Mouse (Mus musculus): ENCODE data around the gene Wwox. TPM values are rescaled to one million over a fixed set of nuclear protein-coding genes. Genes with fewer than 3 reads are reported as not detected.
"Not testable (repeated sequence)": the region's sequence is repeated elsewhere in the genome, so short reads cannot be mapped to it uniquely, and the experiment has no call there.

Wwox gene
- polyA plus RNA-seq, 1 experiment from 2014 or later = 10.3 TPM

DNA sequence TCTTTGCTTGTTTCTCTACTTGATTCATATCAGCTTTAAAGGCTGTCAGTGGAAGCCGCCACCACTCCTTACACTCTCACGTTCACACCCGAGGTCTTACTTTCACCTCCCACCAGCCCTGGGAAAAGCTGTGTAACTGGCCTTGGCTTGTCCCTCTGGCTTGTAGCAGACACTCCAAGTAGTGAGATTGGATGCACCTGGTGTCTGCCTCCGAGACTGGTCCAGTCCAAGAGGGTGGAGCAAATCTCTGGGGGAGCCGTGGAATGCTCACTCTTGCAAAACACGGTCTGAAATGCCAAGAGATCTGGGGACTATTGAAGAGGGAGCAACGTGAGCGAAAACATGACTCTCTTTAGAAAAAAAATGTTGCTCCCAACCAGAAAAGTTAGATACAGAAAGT is 382.1 kb downstream of the Wwox start:
- WGBS (ENCODE audit: insufficient replicate concordance) = 66% methylated on average over 8 of the region's 8 CpGs
- H3K4me3 ChIP-seq (ENCODE audit: low read depth, low read length) = no peak overlapping the region
- H3K9me3 ChIP-seq (replicated peaks; ENCODE audit: control insufficient read depth, low read length) = no peaks in the 10 kb centered on the region
- no peak overlapping the region for H3K4me2 ChIP-seq
- no peaks in the 10 kb centered on the region for H3K27me3 ChIP-seq (ENCODE audit: control insufficient read depth, insufficient read depth, low read length)
- H3K36me3 ChIP-seq (ENCODE audit: control insufficient read depth, insufficient read depth, low read length) = no peaks in the 10 kb centered on the region
- ATAC-seq (replicated peaks; ENCODE audit: insufficient number of reproducible peaks, low FRiP score, low TSS enrichment) = no peak
- H3K9ac ChIP-seq (ENCODE audit: low read depth, low read length) = no peak overlapping the region
- no peak overlapping the region for H3K27ac ChIP-seq (ENCODE audit: low read depth, low read length)
- peaks cover 7% of the 10 kb centered on the region for H3K4me1 ChIP-seq (ENCODE audit: control insufficient read depth, insufficient read depth, low read length)

DNA sequence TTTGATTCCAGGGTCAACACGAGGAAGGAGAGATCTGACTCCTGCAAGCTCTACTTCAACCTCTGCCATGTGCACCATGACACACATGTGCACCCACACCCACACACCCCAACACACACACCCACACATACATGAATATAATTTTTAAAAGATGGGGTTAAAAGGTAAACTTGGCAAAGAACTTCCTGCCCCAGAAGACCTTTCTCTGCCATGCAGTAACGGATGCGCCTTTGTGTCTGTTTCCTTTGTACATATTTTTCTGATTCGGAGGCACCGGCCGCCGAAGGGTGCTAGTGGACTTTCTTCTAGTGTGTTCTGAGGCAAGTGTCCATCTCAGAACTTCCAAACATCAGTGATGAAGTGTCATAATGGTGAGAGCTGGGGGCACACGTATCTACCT is 386.0 kb downstream of the Wwox start:
- H3K4me3 ChIP-seq (ENCODE audit: low read depth, low read length) = no peak overlapping the region
- no peak overlapping the region for H3K4me2 ChIP-seq
- no peaks in the 10 kb centered on the region for H3K27me3 ChIP-seq (ENCODE audit: control insufficient read depth, insufficient read depth, low read length)
- H3K36me3 ChIP-seq (ENCODE audit: control insufficient read depth, insufficient read depth, low read length) = no peaks in the 10 kb centered on the region
- ATAC-seq (replicated peaks; ENCODE audit: insufficient number of reproducible peaks, low FRiP score, low TSS enrichment) = no peak
- 90% methylated on average over 8 of the region's 8 CpGs for WGBS (ENCODE audit: insufficient replicate concordance)
- no peak overlapping the region for H3K27ac ChIP-seq (ENCODE audit: low read depth, low read length)
- no peak overlapping the region for H3K9ac ChIP-seq (ENCODE audit: low read depth, low read length)
- no peaks in the 10 kb centered on the region for H3K9me3 ChIP-seq (replicated peaks; ENCODE audit: control insufficient read depth, low read length)
- no peaks in the 10 kb centered on the region for H3K4me1 ChIP-seq (ENCODE audit: control insufficient read depth, insufficient read depth, low read length)

DNA sequence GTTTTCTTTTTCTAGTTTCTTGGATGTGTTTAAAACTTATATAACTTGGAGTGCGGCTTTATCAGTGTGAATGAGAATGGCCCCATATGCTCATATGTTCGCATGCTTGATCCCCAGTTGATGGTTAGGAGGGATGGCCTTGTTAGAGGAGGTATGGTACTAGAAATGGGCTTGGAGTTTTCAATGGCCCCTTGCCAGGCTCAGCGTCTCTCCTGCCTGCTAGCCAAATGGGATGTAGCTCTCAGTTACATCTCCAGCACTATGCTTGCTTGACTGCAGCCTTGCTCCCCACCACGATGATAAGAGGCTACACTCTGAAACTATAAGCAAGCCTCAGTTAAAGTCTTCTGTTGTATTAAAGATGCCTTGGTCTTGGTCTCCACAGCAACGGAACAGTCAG is 387.5 kb downstream of the Wwox start:
- 74% methylated on average over 5 of the region's 5 CpGs for WGBS (ENCODE audit: insufficient replicate concordance)
- H3K36me3 ChIP-seq (ENCODE audit: control insufficient read depth, insufficient read depth, low read length) = no peaks in the 10 kb centered on the region
- H3K4me2 ChIP-seq = no peak overlapping the region
- ATAC-seq (replicated peaks; ENCODE audit: insufficient number of reproducible peaks, low FRiP score, low TSS enrichment) = no peak
- no peak overlapping the region for H3K4me3 ChIP-seq (ENCODE audit: low read depth, low read length)
- peaks cover under 1% of the 10 kb centered on the region for H3K4me1 ChIP-seq (ENCODE audit: control insufficient read depth, insufficient read depth, low read length)
- no peak overlapping the region for H3K27ac ChIP-seq (ENCODE audit: low read depth, low read length)
- no peaks in the 10 kb centered on the region for H3K27me3 ChIP-seq (ENCODE audit: control insufficient read depth, insufficient read depth, low read length)
- no peak overlapping the region for H3K9ac ChIP-seq (ENCODE audit: low read depth, low read length)
- no peaks in the 10 kb centered on the region for H3K9me3 ChIP-seq (replicated peaks; ENCODE audit: control insufficient read depth, low read length)

DNA sequence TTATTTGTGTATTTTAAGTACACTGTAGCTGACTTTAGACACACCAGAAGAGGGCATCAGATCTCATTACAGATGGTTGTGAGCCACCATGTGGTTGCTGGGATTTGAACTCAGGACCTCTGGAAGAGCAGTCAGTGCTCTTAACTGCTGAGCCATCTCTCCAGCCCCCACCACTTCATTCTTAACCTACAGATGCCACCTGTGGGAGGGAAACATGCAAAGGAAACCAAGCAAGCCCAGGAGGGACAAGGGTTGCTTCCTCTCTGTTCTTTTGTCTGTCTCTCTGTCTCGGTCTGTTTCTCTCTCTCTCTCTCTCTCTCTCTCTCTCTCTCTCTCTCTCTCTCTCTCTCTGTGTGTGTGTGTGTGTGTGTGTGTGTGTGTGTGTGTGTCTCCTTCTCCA is 388.4 kb downstream of the Wwox start:
- not testable (repeated sequence) for H3K9ac ChIP-seq (ENCODE audit: low read depth, low read length); H3K4me3 ChIP-seq (ENCODE audit: low read depth, low read length); H3K4me2 ChIP-seq; H3K9me3 ChIP-seq (replicated peaks; ENCODE audit: control insufficient read depth, low read length); H3K27me3 ChIP-seq (ENCODE audit: control insufficient read depth, insufficient read depth, low read length); H3K27ac ChIP-seq (ENCODE audit: low read depth, low read length); ATAC-seq (replicated peaks; ENCODE audit: insufficient number of reproducible peaks, low FRiP score, low TSS enrichment); H3K4me1 ChIP-seq (ENCODE audit: control insufficient read depth, insufficient read depth, low read length); H3K36me3 ChIP-seq (ENCODE audit: control insufficient read depth, insufficient read depth, low read length)
- WGBS (ENCODE audit: insufficient replicate concordance) = 45% methylated on average over 1 of the region's 1 CpGs

DNA sequence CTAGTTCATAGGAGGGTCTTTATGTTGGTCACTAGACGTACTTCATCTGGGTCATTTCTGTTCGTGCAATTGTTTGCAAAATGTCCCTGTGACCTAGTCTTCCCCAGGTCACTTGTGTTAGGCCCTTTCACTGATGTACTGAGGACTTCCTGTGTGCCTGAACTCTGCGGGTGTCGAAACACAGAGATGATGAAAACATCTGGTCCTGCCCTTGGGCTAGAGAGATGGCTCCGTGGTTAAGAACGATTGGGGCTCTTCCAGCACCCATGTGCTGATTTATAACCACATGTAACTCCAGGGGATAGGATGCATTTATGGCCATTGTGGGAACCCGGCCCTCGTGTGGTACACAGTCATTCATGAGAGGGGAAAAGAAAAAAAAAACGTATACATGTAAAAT is 392.1 kb downstream of the Wwox start:
- H3K27ac ChIP-seq (ENCODE audit: low read depth, low read length) = no peak overlapping the region
- no peaks in the 10 kb centered on the region for H3K36me3 ChIP-seq (ENCODE audit: control insufficient read depth, insufficient read depth, low read length)
- H3K4me2 ChIP-seq = no peak overlapping the region
- H3K27me3 ChIP-seq (ENCODE audit: control insufficient read depth, insufficient read depth, low read length) = no peaks in the 10 kb centered on the region
- no peaks in the 10 kb centered on the region for H3K9me3 ChIP-seq (replicated peaks; ENCODE audit: control insufficient read depth, low read length)
- WGBS (ENCODE audit: insufficient replicate concordance) = 74% methylated on average over 9 of the region's 9 CpGs
- peaks cover 17% of the 10 kb centered on the region for H3K4me1 ChIP-seq (ENCODE audit: control insufficient read depth, insufficient read depth, low read length)
- H3K4me3 ChIP-seq (ENCODE audit: low read depth, low read length) = no peak overlapping the region
- no peak overlapping the region for H3K9ac ChIP-seq (ENCODE audit: low read depth, low read length)
- no peak for ATAC-seq (replicated peaks; ENCODE audit: insufficient number of reproducible peaks, low FRiP score, low TSS enrichment)

DNA sequence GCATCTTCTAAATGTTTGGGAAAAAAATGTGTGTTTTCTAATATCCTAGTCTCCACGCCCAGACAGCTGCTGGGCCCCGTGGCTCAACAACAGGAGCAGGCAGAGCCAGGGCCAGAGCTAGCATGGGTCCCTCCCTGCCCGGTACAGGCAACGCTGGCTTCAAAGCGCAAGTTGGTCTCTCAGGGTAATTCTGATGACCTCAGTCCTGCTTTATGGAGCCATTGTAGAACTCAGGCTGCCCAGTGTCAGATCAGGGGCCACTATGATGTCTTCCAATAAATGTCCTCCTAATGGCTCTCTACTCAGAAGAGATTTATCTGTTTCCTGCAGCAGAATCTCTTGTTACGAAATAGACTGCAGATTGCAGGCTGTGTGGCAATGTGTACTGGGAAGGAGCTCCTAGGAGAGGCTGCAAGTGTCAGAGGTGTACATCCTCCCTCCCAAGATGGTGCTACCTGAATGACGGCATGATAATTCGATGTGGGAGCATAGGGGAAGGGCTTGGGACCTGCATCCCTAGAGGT is 392.9 kb downstream of the Wwox start:
- Histone ChIP-seq H3K4me3 (ENCODE audit: low read depth, low read length) (no peak overlapping the region), H3K4me2 (no peak overlapping the region), H3K36me3 (ENCODE audit: control insufficient read depth, insufficient read depth, low read length) (no peaks in the 10 kb centered on the region), H3K27me3 (ENCODE audit: control insufficient read depth, insufficient read depth, low read length) (no peaks in the 10 kb centered on the region), H3K9me3 (replicated peaks; ENCODE audit: control insufficient read depth, low read length) (no peaks in the 10 kb centered on the region), H3K27ac (ENCODE audit: low read depth, low read length) (no peak overlapping the region), H3K9ac (ENCODE audit: low read depth, low read length) (no peak overlapping the region), H3K4me1 (ENCODE audit: control insufficient read depth, insufficient read depth, low read length) (peaks cover 17% of the 10 kb centered on the region)
- ATAC-seq (replicated peaks; ENCODE audit: insufficient number of reproducible peaks, low FRiP score, low TSS enrichment) = no peak
- WGBS (ENCODE audit: insufficient replicate concordance) = 57% methylated on average over 8 of the region's 8 CpGs

DNA sequence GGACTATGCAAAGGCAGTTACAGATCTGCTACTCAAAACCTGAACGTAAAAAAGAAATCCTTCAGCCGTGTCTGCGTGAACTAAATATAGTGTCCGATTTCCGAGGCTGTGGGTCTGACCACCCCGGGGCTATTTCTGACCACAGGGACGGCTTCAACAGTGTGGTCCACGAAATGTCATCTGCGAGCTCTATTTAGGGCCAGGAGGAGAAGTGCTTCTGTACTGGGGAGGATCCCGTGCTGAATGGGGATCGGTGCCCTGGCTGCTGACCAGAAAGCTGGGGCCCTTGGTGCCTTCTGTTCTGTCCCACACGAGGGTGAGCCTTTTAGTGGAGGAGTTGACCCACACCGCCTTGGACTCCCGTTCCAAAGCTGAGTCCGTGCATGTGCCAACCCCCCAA is 395.3 kb downstream of the Wwox start:
- no peaks in the 10 kb centered on the region for H3K9me3 ChIP-seq (replicated peaks; ENCODE audit: control insufficient read depth, low read length)
- H3K9ac ChIP-seq (ENCODE audit: low read depth, low read length) = no peak overlapping the region
- peaks cover 17% of the 10 kb centered on the region for H3K4me1 ChIP-seq (ENCODE audit: control insufficient read depth, insufficient read depth, low read length)
- ATAC-seq (replicated peaks; ENCODE audit: insufficient number of reproducible peaks, low FRiP score, low TSS enrichment) = 0 out of 2 replicates have a peak, but pooled peaks have one; percentile 14
- no peak overlapping the region for H3K4me2 ChIP-seq
- H3K27ac ChIP-seq (ENCODE audit: low read depth, low read length) = peak overlapping the region; percentile 37; the same call in 1 of the 2 replicates
- H3K4me3 ChIP-seq (ENCODE audit: low read depth, low read length) = no peak overlapping the region
- H3K36me3 ChIP-seq (ENCODE audit: control insufficient read depth, insufficient read depth, low read length) = no peaks in the 10 kb centered on the region
- 61% methylated on average over 15 of the region's 15 CpGs for WGBS (ENCODE audit: insufficient replicate concordance)
- H3K27me3 ChIP-seq (ENCODE audit: control insufficient read depth, insufficient read depth, low read length) = no peaks in the 10 kb centered on the region

DNA sequence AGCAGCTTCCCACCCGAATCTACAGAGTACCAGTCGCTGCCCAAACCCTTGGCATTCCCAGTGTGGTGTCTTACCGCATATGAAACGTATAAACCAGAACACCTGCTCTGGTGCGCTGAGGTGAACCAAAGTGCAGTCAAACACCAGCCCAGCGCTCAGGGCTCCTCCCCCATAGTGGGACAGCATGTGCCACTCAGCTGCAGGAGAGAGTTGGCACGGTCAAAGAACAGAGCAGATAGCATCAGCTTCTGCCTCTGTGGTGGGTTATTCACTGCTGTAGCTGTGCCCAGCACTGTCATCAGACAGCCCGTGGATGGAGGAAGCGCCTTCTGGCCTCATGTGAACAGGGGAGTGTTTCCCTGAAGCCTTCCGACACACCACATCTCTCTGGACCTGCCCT is 400.5 kb downstream of the Wwox start:
- H3K36me3 ChIP-seq (ENCODE audit: control insufficient read depth, insufficient read depth, low read length) = no peaks in the 10 kb centered on the region
- H3K9me3 ChIP-seq (replicated peaks; ENCODE audit: control insufficient read depth, low read length) = no peaks in the 10 kb centered on the region
- no peak overlapping the region for H3K4me2 ChIP-seq
- no peaks in the 10 kb centered on the region for H3K27me3 ChIP-seq (ENCODE audit: control insufficient read depth, insufficient read depth, low read length)
- no peak overlapping the region for H3K9ac ChIP-seq (ENCODE audit: low read depth, low read length)
- H3K4me1 ChIP-seq (ENCODE audit: control insufficient read depth, insufficient read depth, low read length) = no peaks in the 10 kb centered on the region
- WGBS (ENCODE audit: insufficient replicate concordance) = 84% methylated on average over 10 of the region's 10 CpGs
- ATAC-seq (replicated peaks; ENCODE audit: insufficient number of reproducible peaks, low FRiP score, low TSS enrichment) = no peak
- H3K4me3 ChIP-seq (ENCODE audit: low read depth, low read length) = no peak overlapping the region
- H3K27ac ChIP-seq (ENCODE audit: low read depth, low read length) = no peak overlapping the region

DNA sequence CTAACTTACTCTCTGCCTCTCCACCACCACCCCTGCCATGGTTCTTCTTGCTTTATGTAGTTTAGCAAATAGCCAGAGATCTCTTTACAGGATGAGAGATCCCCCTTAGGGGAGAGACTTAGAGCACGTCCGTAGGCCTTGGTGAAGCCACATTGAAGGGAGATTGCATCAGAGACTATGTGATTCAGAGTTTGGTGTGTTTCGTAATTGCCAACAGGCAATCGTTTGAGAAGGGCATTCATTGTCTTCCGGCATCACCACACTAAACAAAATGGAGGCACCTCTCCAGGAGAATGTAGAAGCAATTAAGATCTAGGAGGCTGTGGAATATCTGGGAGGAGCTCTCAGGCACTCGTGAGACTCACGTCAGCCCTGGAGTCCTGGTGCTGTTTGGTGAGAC is 408.2 kb downstream of the Wwox start:
- Histone ChIP-seq H3K9ac (ENCODE audit: low read depth, low read length) (no peak overlapping the region), H3K27me3 (ENCODE audit: control insufficient read depth, insufficient read depth, low read length) (no peaks in the 10 kb centered on the region; the same call in 1 of the 2 replicates), H3K4me1 (ENCODE audit: control insufficient read depth, insufficient read depth, low read length) (no peaks in the 10 kb centered on the region), H3K4me2 (no peak overlapping the region), H3K36me3 (ENCODE audit: control insufficient read depth, insufficient read depth, low read length) (no peaks in the 10 kb centered on the region), H3K4me3 (ENCODE audit: low read depth, low read length) (no peak overlapping the region), H3K27ac (ENCODE audit: low read depth, low read length) (no peak overlapping the region), H3K9me3 (replicated peaks; ENCODE audit: control insufficient read depth, low read length) (no peaks in the 10 kb centered on the region)
- no peak for ATAC-seq (replicated peaks; ENCODE audit: insufficient number of reproducible peaks, low FRiP score, low TSS enrichment)
- WGBS (ENCODE audit: insufficient replicate concordance) = 87% methylated on average over 7 of the region's 7 CpGs
